Mouse (Mus musculus): ENCODE data around the gene Atl1.

- TF ChIP-seq CTCF (IDR thresholded peaks at IDR 0.05; ENCODE audit: control insufficient read depth, insufficient read depth, low read length) (no peak), POLR2A (IDR thresholded peaks at IDR 0.05; ENCODE audit: borderline replicate concordance, control insufficient read depth, low read depth, low read length) (no peak)
Observed at GRCm38 (mm10) chr12:69888345-69888744, 4.1 kb upstream of the Atl1 start.

All from bone marrow, adult 2 months (tissue).